Comparison of ENCODE assay signal across 19 mouse cellular contexts in the genomic region with DNA sequence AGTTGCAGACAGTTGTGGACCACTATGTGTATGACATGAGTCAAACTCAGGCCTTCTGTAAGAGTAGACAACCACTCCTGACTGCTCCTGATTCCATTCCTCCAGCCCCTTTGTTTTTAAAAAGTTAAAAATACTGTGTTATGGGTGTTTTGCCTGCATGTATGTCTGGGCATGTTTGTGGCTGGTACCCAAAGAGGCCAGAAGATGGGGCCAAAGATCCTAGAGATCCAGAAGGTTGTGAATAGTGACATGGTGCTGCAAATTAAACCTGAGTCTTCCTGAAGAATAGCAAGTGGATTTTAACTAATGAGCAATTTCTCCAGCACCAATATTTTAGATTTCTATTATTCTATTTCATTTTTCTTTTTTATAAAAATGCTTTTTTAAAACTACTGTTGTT. TPM values are rescaled to one million over a fixed set of nuclear protein-coding genes. Genes with fewer than 3 reads are reported as not detected.
DNase-seq lines count a peak whose midpoint lies in the region; ATAC-seq and TF ChIP-seq lines count a peak whose summit lies in the region.
"Had no signal": no experiment of that assay in that cellular context is flagged by ENCODE, and none has a peak within 500 bp of the region (broad histone marks: within the 10 kb centered on the region; RNA-seq: fewer than 3 reads in every experiment).

No protein-coding gene starts in this region.

- H3K27me3 ChIP-seq in liver, postnatal 0 days (ENCODE audit: insufficient read depth, low read length), result no peaks in the 10 kb centered on the region
- H3K27me3 ChIP-seq in liver, embryonic 11.5 days (replicated peaks; ENCODE audit: control insufficient read depth, insufficient read depth, low read length), result no peaks in the 10 kb centered on the region
- H3K27me3 ChIP-seq in lung, postnatal 0 days (replicated peaks; ENCODE audit: insufficient read depth, low read length), result no peaks in the 10 kb centered on the region
- H3K27me3 ChIP-seq: forebrain, embryonic 12.5 days; liver, embryonic 13.5 days had no signal

- no peak overlapping the region for H3K4me2 ChIP-seq in liver, postnatal 0 days (ENCODE audit: low read depth, low read length)
- no peak overlapping the region for H3K4me2 ChIP-seq in liver, embryonic 11.5 days
- no peak overlapping the region for H3K4me2 ChIP-seq in lung, postnatal 0 days (replicated peaks; ENCODE audit: low read depth, low read length)
- H3K4me2 ChIP-seq: forebrain, embryonic 12.5 days; liver, embryonic 13.5 days had no signal

- no peak overlapping the region for H3K9ac ChIP-seq in liver, postnatal 0 days (replicated peaks)
- H3K9ac ChIP-seq in liver, embryonic 11.5 days (ENCODE audit: low read depth, low read length), result no peak overlapping the region
- H3K9ac ChIP-seq in lung, postnatal 0 days (replicated peaks; ENCODE audit: low read depth), result no peak overlapping the region
- H3K9ac ChIP-seq: forebrain, embryonic 12.5 days; liver, embryonic 13.5 days had no signal

- no peak for TF ChIP-seq EP300 in liver, postnatal 0 days (IDR thresholded peaks at IDR 0.05; ENCODE audit: low read depth)
- no peak for TF ChIP-seq EP300 in lung, postnatal 0 days (IDR thresholded peaks at IDR 0.05)

- DNase-seq in adrenal gland, postnatal 14 days, result peak; percentile 6
- DNase-seq in adrenal gland, postnatal 36 days, result no peak
- DNase-seq in liver, postnatal 0 days, result no peak
- DNase-seq in liver, embryonic 11.5 days (ENCODE audit: low spot score), result no peak
- DNase-seq in R1 (ENCODE audit: low read depth, low spot score), result peak; percentile 28
- DNase-seq in retina, embryonic 14.5 days (ENCODE audit: low spot score), result peak; percentile 10
- no peak for DNase-seq in lung, postnatal 0 days (ENCODE audit: low spot score)
- no peak for DNase-seq in spleen, adult 12 weeks (ENCODE audit: low spot score)
- DNase-seq: B cell, adult 2 months; cerebellum, adult 8-10 months; gastrocnemius, adult 2 months; kidney, adult 18-20 months; layer of hippocampus, adult 9-11 months; liver, embryonic 13.5 days; right cerebral cortex, postnatal 25 days had no signal

- peak; percentile 24; the same call in 1 of the 2 replicates for TF ChIP-seq CTCF in liver, postnatal 0 days (IDR thresholded peaks at IDR 0.05; ENCODE audit: low read depth)
- TF ChIP-seq CTCF in lung, postnatal 0 days (IDR thresholded peaks at IDR 0.05), result no peak

- H3K4me1 ChIP-seq in liver, postnatal 0 days (ENCODE audit: insufficient read depth), result no peaks in the 10 kb centered on the region
- no peaks in the 10 kb centered on the region for H3K4me1 ChIP-seq in liver, embryonic 11.5 days (replicated peaks; ENCODE audit: control insufficient read depth, insufficient read depth, low read length)
- H3K4me1 ChIP-seq in lung, postnatal 0 days (ENCODE audit: insufficient read depth, low read depth, low read length), result no peaks in the 10 kb centered on the region
- H3K4me1 ChIP-seq: forebrain, embryonic 12.5 days; heart, embryonic 10.5 days; liver, embryonic 13.5 days had no signal

- H3K27ac ChIP-seq in liver, postnatal 0 days (ENCODE audit: low read depth), result no peak overlapping the region
- H3K27ac ChIP-seq in liver, embryonic 11.5 days (ENCODE audit: low read depth, low read length), result no peak overlapping the region; the same call in 1 of the 2 replicates
- H3K27ac ChIP-seq in lung, postnatal 0 days (ENCODE audit: low read length), result no peak overlapping the region
- H3K27ac ChIP-seq: forebrain, embryonic 12.5 days; gastrocnemius, adult 2 months; heart, embryonic 10.5 days; liver, embryonic 13.5 days; macrophage had no signal

- peaks cover 40% of the 10 kb centered on the region for H3K36me3 ChIP-seq in liver, postnatal 0 days (replicated peaks; ENCODE audit: insufficient read depth, low read length)
- peaks cover 10% of the 10 kb centered on the region; the same call in 1 of the 2 replicates for H3K36me3 ChIP-seq in liver, embryonic 11.5 days (ENCODE audit: control insufficient read depth, insufficient read depth, low read length)
- 0 out of 2 replicates have a peak, but pooled peaks cover 12% of the 10 kb centered on the region for H3K36me3 ChIP-seq in lung, postnatal 0 days (ENCODE audit: insufficient read depth, low read length)

- no peaks in the 10 kb centered on the region for H3K9me3 ChIP-seq in liver, postnatal 0 days (ENCODE audit: low read length)
- no peaks in the 10 kb centered on the region for H3K9me3 ChIP-seq in liver, embryonic 11.5 days (ENCODE audit: control insufficient read depth, low read length)
- no peaks in the 10 kb centered on the region for H3K9me3 ChIP-seq in lung, postnatal 0 days (ENCODE audit: low read length)
- H3K9me3 ChIP-seq: forebrain, embryonic 12.5 days; heart, embryonic 10.5 days; liver, embryonic 13.5 days had no signal

- no peak overlapping the region for H3K4me3 ChIP-seq in liver, postnatal 0 days (ENCODE audit: low read depth, low read length)
- no peak overlapping the region for H3K4me3 ChIP-seq in liver, embryonic 11.5 days (ENCODE audit: low read depth, low read length)
- no peak overlapping the region for H3K4me3 ChIP-seq in lung, postnatal 0 days (ENCODE audit: low read depth, low read length)
- H3K4me3 ChIP-seq: forebrain, embryonic 12.5 days; gastrocnemius, adult 2 months; heart, embryonic 10.5 days; liver, embryonic 13.5 days had no signal

- no peak for ATAC-seq in liver, postnatal 0 days
- ATAC-seq in liver, embryonic 11.5 days (replicated peaks; ENCODE audit: low FRiP score), result no peak
- ATAC-seq in lung, postnatal 0 days, result no peak

RNA-seq across cellular contexts. Expression of a gene that starts 55.5 kb away (rescaled TPM):
- total RNA-seq in adrenal gland, postnatal 14 days (2021), result 44.1 and 70.3 TPM in 2 replicates
- 10 to 100 TPM in 1 of 2 experiments, 1 to 10 TPM in 1; 7.3 to 11.7 TPM for total RNA-seq in adrenal gland, postnatal 36 days (2021)
- polyA plus RNA-seq in liver, postnatal 0 days (2015; fragmentation: Nextera tagmentation; extraction: Ambion mirVana), result not detected in 2 replicates
- polyA plus RNA-seq in liver, embryonic 11.5 days (2014; fragmentation: Nextera tagmentation; extraction: Ambion mirVana), result 13.0 and 14.2 TPM in 2 replicates
- 172 and 190 TPM in 2 replicates for polyA plus RNA-seq in lung, postnatal 0 days (2015; fragmentation: Nextera tagmentation; extraction: Ambion mirVana)
- total RNA-seq: hematopoietic stem cell, adult 5-6 weeks had no signal
- polyA plus RNA-seq: macrophage had no signal

Comparison
In these comparisons a context has a peak if more than half of its experiments do, and no peak if none do; other contexts are left out.
1. DNase-seq: peak in adrenal gland, postnatal 14 days (single experiment), R1 (single experiment) and retina, embryonic 14.5 days (single experiment); none in adrenal gland, postnatal 36 days (0 of 2), liver, postnatal 0 days (single experiment), liver, embryonic 11.5 days (single experiment), lung, postnatal 0 days (single experiment) and spleen, adult 12 weeks (single experiment).
2. RNA of a gene that starts 55.5 kb away (polyA plus RNA-seq): 172 to 190 TPM in lung, postnatal 0 days and 13.0 to 14.2 TPM in liver, embryonic 11.5 days; not detected in liver, postnatal 0 days; every median in the first group is over 10 times any median in the second.